Mouse (Mus musculus): ENCODE results near the gene Tmem212. TPM values are rescaled to one million over a fixed set of nuclear protein-coding genes. Genes with fewer than 3 reads are reported as not detected.

Gene Tmem212
- polyA plus RNA-seq, 1 experiment from 2014 or later, result not detected

DNA sequence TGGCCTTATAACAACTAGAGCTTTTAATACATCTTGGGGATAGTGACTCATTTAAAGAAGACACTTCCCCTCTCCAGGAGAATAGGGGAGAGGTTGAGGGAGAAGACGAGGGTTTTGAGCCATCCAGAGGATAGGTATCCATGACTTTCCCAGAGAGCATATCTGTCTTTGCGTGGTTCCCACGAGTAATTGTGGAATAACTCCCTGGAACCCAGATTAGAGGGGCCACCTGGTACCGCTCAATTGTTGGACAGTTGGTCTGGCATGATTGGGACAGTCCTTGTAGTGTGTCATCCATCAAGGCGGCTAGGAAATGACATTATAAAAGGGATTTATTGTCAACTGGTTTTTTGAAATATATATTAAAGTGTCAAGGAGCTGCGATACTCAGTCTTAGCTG, 35.1 kb downstream of the Tmem212 start:
- no peaks in the 10 kb centered on the region for H3K9me3 ChIP-seq
- no peak overlapping the region for H3K27ac ChIP-seq (replicated peaks)
- no peak for ATAC-seq (ENCODE audit: low read depth)
- H3K9ac ChIP-seq, result no peak overlapping the region
- 88% methylated on average over 6 of the region's 6 CpGs for WGBS
- H3K27me3 ChIP-seq, result no peaks in the 10 kb centered on the region
- peaks cover 44% of the 10 kb centered on the region for H3K4me1 ChIP-seq (replicated peaks)
- H3K36me3 ChIP-seq, result no peaks in the 10 kb centered on the region
- no peak overlapping the region for H3K4me3 ChIP-seq
- H3K4me2 ChIP-seq, result no peak overlapping the region

DNA sequence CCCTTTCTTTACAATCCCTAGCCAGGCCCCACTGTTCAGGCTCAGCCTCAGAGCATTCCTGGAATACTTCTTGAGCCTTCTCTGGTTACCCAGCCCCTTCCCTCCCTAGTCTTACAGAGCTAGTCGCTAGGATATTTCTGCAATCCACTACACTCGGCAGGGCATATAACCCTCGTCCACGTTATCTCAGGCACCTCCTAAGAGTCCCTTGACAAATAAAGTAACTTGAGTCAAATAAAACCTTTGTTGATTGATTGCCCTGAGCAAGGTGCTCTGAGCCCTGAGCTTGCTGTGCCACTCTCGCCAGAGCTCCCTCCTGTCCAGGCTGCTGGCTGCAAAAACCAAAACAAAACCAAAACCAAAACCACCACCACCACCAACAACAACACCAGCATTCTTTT, 37.0 kb downstream of the Tmem212 start:
- no peak overlapping the region for H3K4me3 ChIP-seq
- H3K27me3 ChIP-seq, result no peaks in the 10 kb centered on the region
- no peaks in the 10 kb centered on the region for H3K9me3 ChIP-seq
- ATAC-seq (ENCODE audit: low read depth), result no peak
- no peaks in the 10 kb centered on the region for H3K36me3 ChIP-seq
- peak overlapping the region; percentile 28; the same call in 1 of the 2 replicates for H3K27ac ChIP-seq (replicated peaks)
- peaks cover 53% of the 10 kb centered on the region for H3K4me1 ChIP-seq (replicated peaks)
- no peak overlapping the region for H3K9ac ChIP-seq
- WGBS, result 7% methylated on average over 5 of the region's 5 CpGs
- 0 out of 2 replicates have a peak overlapping the region, but pooled peaks have one; percentile 11 for H3K4me2 ChIP-seq

DNA sequence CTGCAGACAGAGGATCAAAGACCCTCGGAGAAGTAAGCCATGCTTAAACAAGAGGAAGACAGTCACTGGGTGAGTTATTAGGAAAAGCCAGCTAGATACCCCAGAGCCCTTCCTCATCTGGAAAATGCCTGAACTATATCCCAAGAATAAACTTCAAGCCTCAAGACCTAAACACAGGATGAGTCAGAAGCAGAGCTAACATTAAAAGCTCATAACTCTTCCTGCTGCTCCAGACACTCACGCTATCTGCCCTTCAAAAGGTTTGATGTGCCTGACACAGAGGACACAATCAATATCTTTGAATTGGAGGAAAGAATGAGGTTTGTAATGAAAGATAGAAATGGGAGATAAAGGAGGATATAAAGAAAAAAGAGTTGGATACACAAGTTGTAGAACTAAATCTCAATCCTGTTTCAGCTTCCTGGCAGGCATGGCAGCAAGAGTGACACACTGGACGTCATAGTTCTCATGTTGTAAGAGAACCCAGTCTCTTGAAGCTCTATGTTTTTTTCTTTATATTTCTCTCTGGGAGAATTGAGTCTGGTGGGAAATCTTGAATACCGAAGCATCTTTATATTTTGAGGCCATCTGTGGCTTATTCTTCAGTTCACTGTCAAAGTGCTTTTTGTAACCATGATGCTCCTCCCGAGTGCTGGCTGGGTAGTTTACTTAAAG, 37.6 kb downstream of the Tmem212 start:
- 23% methylated on average over 5 of the region's 5 CpGs for WGBS
- Histone ChIP-seq H3K4me2 (no peak overlapping the region), H3K4me1 (replicated peaks) (peaks cover 50% of the 10 kb centered on the region), H3K9me3 (no peaks in the 10 kb centered on the region), H3K4me3 (no peak overlapping the region), H3K27me3 (no peaks in the 10 kb centered on the region), H3K36me3 (no peaks in the 10 kb centered on the region), H3K27ac (replicated peaks) (peak overlapping the region; percentile 28; the same call in 1 of the 2 replicates), H3K9ac (no peak overlapping the region)
- ATAC-seq (ENCODE audit: low read depth), result no peak

DNA sequence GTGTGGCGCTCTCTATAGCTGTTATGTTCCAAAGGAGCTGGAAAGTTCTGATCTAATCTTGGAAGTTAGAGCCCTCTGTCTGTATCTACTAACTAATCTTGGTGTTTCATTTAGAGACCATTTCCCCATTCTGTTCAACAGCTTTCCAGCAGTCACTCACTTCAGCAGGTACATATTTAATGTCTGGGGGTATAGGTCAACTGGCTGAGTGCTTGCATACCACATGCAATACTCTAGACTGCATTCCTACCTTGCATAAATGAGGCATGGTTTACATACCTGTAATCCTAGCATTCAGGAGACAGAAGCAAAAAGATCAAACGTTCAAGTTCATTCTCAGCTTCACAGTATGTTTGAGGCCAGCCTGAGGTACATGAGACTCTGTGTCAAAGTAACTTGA, 39.9 kb downstream of the Tmem212 start:
- 88% methylated on average over 2 of the region's 2 CpGs for WGBS
- H3K36me3 ChIP-seq, result no peaks in the 10 kb centered on the region
- ATAC-seq (ENCODE audit: low read depth), result no peak
- no peaks in the 10 kb centered on the region for H3K9me3 ChIP-seq
- no peak overlapping the region for H3K9ac ChIP-seq
- no peaks in the 10 kb centered on the region for H3K27me3 ChIP-seq
- no peak overlapping the region for H3K27ac ChIP-seq (replicated peaks)
- no peak overlapping the region for H3K4me2 ChIP-seq
- peaks cover 28% of the 10 kb centered on the region for H3K4me1 ChIP-seq (replicated peaks)
- H3K4me3 ChIP-seq, result no peak overlapping the region

DNA sequence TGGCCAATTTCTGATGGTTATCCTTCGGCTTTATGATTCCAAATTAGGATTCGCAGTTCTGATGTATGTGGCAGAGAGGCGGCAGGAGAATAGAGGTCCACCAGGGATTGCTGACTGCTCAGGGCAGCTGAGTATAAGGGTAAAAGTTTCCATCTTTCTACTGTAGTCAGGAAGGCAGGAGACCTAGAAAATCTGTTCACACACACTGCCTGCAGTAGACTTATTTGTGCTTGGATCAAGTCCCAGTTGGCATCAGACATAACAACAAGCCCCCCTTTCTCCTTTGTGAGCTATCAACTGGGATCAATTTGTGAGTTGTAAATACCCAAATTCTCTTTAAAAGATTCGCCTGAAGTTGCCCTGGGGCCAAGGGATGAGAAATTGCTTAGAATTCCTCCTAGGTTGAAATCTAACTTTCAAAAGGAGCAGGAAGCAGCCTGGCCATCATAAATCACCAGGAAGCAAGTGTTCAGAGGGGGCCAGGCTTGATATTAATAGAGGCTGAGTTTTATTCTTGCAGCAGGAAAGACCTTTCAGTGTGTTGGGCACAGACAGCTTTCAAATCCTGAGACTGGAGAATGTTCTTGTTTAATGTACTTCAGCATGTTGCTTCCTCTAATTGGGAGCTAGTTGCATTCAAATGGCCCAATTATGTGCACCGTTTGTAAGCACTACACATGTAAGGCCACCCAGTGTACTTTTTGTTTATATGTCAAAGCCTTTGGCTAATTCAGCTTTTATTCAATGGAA, 41.6 kb downstream of the Tmem212 start:
- H3K36me3 ChIP-seq, result no peaks in the 10 kb centered on the region
- ATAC-seq (ENCODE audit: low read depth), result peak; percentile 72
- no peak overlapping the region for H3K4me2 ChIP-seq
- no peaks in the 10 kb centered on the region for H3K27me3 ChIP-seq
- H3K4me1 ChIP-seq (replicated peaks), result peaks cover 26% of the 10 kb centered on the region
- no peak overlapping the region for H3K9ac ChIP-seq
- no peaks in the 10 kb centered on the region for H3K9me3 ChIP-seq
- no peak overlapping the region for H3K4me3 ChIP-seq
- no peak overlapping the region; the same call in 1 of the 2 replicates for H3K27ac ChIP-seq (replicated peaks)
- WGBS, result 56% methylated on average over 5 of the region's 5 CpGs

DNA sequence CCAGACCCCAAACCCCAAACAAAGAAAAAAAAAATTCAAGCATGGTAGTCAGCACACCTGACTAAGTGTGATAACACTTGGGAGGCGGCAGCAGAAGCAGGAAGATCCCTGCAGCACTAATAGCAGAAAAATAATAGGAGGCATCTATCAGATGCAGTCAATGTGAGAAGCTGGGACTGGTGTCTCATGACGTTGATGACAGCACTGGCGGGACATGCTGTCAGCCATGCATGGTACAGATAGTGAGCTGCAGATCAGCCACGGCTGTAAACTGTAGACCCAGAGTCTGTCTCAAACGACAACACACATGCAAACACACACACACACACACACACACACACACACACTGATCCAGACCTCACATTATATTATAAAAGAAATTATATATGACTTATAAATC, 52.9 kb downstream of the Tmem212 start:
- no peaks in the 10 kb centered on the region for H3K9me3 ChIP-seq
- H3K4me3 ChIP-seq, result no peak overlapping the region
- no peak overlapping the region for H3K4me2 ChIP-seq
- no peaks in the 10 kb centered on the region for H3K4me1 ChIP-seq (replicated peaks)
- H3K27ac ChIP-seq (replicated peaks), result no peak overlapping the region
- no peaks in the 10 kb centered on the region for H3K27me3 ChIP-seq
- 93% methylated on average over 5 of the region's 5 CpGs for WGBS
- H3K36me3 ChIP-seq, result no peaks in the 10 kb centered on the region
- no peak overlapping the region for H3K9ac ChIP-seq
- no peak for ATAC-seq (ENCODE audit: low read depth)

DNA sequence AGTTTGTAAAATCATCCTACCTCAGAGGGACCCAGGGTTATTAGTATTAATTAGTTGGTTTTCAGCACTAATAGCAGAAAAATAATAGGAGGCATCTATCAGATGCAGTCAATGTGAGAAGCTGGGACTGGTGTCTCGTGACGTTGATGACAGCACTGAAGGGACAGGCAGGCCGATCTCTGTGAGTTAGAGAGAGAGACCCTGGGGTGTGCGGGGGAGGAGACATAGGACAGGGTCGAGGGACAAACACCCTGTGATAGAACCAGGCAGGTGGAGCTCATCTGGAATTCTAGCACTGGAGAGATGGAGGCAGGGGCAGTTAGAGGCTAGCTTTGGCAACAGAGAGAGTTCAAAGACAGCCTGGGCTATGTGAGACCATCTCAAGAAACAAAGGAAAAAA, 53.3 kb downstream of the Tmem212 start:
- H3K9ac ChIP-seq, result no peak overlapping the region
- H3K27me3 ChIP-seq, result no peaks in the 10 kb centered on the region
- no peak overlapping the region for H3K27ac ChIP-seq (replicated peaks)
- no peak for ATAC-seq (ENCODE audit: low read depth)
- no peak overlapping the region for H3K4me2 ChIP-seq
- no peaks in the 10 kb centered on the region for H3K9me3 ChIP-seq
- no peaks in the 10 kb centered on the region for H3K4me1 ChIP-seq (replicated peaks)
- H3K4me3 ChIP-seq, result no peak overlapping the region
- 76% methylated on average over 5 of the region's 5 CpGs for WGBS
- H3K36me3 ChIP-seq, result no peaks in the 10 kb centered on the region

DNA sequence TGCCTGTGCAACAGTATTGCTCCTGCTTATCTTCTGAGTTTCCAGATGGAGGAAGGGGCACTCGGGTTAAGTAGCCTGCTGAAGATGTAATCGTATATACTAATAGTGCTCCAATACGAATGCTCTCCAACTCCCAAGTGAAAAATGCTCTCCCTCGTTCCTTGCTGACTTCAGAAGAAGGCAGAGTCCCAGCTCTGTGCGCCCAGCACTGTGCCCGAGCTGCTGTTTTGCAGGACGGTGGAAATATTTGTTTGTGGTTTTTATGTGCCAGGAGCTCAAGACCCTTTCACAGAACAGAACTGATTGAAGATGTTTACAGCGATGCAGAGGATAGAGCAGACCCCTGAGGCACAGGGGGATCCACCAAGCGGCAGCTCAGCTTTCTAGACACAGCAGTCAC, 55.9 kb downstream of the Tmem212 start:
- Histone ChIP-seq H3K9me3 (no peaks in the 10 kb centered on the region), H3K27ac (replicated peaks) (no peak overlapping the region), H3K4me1 (replicated peaks) (no peaks in the 10 kb centered on the region), H3K4me3 (no peak overlapping the region), H3K36me3 (no peaks in the 10 kb centered on the region), H3K9ac (no peak overlapping the region), H3K4me2 (no peak overlapping the region), H3K27me3 (no peaks in the 10 kb centered on the region)
- 79% methylated on average over 9 of the region's 9 CpGs for WGBS
- no peak for ATAC-seq (ENCODE audit: low read depth)

DNA sequence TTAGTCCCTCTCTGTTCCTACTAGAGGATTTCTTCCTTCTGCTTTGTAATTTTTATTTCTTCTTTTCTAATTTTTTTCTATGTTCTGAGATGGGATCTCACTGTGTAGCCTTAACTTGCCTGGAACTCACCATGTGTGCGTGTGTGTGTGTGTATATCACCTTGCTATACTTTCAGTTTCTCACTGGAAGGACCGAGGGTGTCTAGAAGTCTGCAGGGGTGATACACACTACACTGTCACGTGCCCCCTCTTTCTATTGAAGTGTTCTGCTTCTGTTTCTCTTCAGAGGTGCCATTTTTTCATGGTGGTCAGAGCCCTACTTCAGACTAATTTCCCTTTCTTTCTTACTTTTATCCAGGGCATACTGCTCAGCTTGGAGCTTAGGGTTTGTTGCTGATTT, 56.4 kb downstream of the Tmem212 start:
- Histone ChIP-seq H3K27ac (replicated peaks) (no peak overlapping the region), H3K4me2 (no peak overlapping the region), H3K9me3 (no peaks in the 10 kb centered on the region), H3K4me3 (no peak overlapping the region), H3K27me3 (no peaks in the 10 kb centered on the region), H3K9ac (no peak overlapping the region), H3K4me1 (replicated peaks) (no peaks in the 10 kb centered on the region), H3K36me3 (no peaks in the 10 kb centered on the region)
- ATAC-seq (ENCODE audit: low read depth), result no peak
- WGBS, result 81% methylated on average over 3 of the region's 3 CpGs

DNA sequence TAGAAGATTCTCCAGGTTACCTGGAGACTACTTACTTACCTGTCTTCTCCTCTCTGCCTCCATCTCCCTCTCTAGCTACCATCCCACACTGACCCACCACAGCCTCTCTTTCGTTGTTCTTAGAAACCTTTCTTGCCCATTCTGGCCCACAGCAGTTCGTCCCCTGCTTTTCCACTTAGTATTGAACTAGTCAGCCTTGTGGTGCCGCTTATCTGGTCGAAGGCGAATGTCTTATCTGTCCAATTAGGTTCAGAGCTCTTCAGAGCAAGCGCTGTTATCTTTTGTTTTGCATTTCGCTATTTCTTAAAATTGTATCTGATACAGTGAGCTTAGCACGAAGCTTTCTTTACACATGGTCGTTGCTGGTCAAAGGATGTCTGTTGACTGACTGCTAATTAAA, 56.9 kb downstream of the Tmem212 start:
- H3K9ac ChIP-seq, result no peak overlapping the region
- WGBS, result 95% methylated on average over 9 of the region's 9 CpGs
- H3K36me3 ChIP-seq, result no peaks in the 10 kb centered on the region
- no peak overlapping the region for H3K4me3 ChIP-seq
- H3K4me1 ChIP-seq (replicated peaks), result no peaks in the 10 kb centered on the region
- H3K9me3 ChIP-seq, result no peaks in the 10 kb centered on the region
- H3K27me3 ChIP-seq, result no peaks in the 10 kb centered on the region
- no peak overlapping the region for H3K27ac ChIP-seq (replicated peaks)
- no peak for ATAC-seq (ENCODE audit: low read depth)
- no peak overlapping the region for H3K4me2 ChIP-seq

DNA sequence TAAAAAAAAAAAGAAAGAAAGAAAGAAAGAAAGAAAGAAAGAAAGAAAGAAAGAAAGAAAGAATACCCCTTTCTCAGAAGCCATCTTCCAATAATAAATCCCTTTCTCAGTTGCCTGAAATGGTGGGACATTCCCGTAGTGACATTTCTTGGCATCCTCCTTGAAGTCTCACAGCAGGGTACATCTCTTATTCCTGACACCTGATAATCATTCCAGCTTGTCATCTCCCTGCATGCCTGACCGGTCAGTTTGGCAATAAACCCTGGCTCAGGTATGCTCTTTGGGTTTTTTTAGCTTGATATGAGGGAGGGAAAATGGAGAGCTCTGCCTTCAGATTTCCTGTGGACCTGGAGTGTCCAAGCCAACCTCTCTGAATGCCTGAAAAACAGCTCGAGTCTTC, 59.9 kb downstream of the Tmem212 start:
- ATAC-seq (ENCODE audit: low read depth), result no peak
- H3K4me3 ChIP-seq, result no peak overlapping the region
- no peak overlapping the region for H3K27ac ChIP-seq (replicated peaks)
- H3K4me1 ChIP-seq (replicated peaks), result no peaks in the 10 kb centered on the region
- no peaks in the 10 kb centered on the region for H3K27me3 ChIP-seq
- 87% methylated on average over 3 of the region's 3 CpGs for WGBS
- H3K36me3 ChIP-seq, result no peaks in the 10 kb centered on the region
- no peaks in the 10 kb centered on the region for H3K9me3 ChIP-seq
- H3K9ac ChIP-seq, result no peak overlapping the region
- H3K4me2 ChIP-seq, result no peak overlapping the region

DNA sequence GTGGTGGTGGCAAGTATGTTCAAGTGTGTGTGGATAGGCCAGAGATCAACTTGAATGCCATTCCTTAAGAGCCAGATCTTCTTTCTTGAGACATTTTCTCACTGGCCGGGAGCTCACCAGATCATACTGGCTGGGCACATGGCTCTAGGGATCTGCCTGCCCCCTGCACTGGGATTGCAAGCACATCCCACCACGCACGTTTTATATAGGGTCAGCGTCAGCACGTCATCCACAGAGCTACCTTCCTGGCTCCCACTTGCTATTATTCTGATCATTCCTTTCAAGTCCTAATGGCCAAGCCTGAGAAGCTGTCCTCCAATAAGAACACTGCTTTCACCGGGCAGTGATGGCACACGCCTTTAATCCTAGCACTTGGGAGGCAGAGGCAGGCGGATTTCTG, 60.4 kb downstream of the Tmem212 start:
- Histone ChIP-seq H3K9me3 (no peaks in the 10 kb centered on the region), H3K36me3 (no peaks in the 10 kb centered on the region), H3K9ac (no peak overlapping the region), H3K27me3 (no peaks in the 10 kb centered on the region), H3K27ac (replicated peaks) (no peak overlapping the region), H3K4me3 (no peak overlapping the region), H3K4me1 (replicated peaks) (no peaks in the 10 kb centered on the region), H3K4me2 (no peak overlapping the region)
- ATAC-seq (ENCODE audit: low read depth), result no peak
- 93% methylated on average over 8 of the region's 8 CpGs for WGBS

DNA sequence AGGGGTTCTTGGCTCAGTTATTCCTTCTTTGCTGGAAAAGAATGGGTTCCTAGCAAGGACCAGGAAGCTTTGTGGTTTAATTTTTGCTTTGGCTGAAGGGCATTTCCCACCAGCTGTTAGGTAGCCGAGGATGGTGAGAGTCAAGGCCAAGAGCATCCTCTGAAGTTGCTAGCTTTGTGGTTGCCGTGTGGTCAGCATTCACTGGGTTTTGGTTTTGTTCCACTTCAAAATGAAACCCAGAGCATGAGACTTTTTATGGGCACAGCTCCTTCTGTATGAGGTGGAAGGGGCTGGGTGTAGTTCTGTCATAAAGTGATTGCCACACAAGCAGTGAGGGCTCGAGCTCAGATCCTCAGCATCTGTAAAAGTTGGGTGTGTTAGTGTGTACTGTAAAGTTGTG, 67.4 kb downstream of the Tmem212 start:
- no peaks in the 10 kb centered on the region for H3K9me3 ChIP-seq
- H3K4me3 ChIP-seq, result no peak overlapping the region
- no peaks in the 10 kb centered on the region for H3K4me1 ChIP-seq (replicated peaks)
- 70% methylated on average over 3 of the region's 3 CpGs for WGBS
- H3K4me2 ChIP-seq, result no peak overlapping the region
- no peaks in the 10 kb centered on the region for H3K27me3 ChIP-seq
- no peak overlapping the region for H3K27ac ChIP-seq (replicated peaks)
- no peak overlapping the region for H3K9ac ChIP-seq
- no peak for ATAC-seq (ENCODE audit: low read depth)
- no peaks in the 10 kb centered on the region for H3K36me3 ChIP-seq
